Mouse (Mus musculus): Measurements from ENCODE around the gene Olfr1222.
"Not testable (repeated sequence)": the region's sequence is repeated elsewhere in the genome, so short reads cannot be mapped to it uniquely, and the experiment has no call there.

Gene Olfr1222

GRCm38 (mm10) chr2:89132954-89133353 is at the start of gene Olfr1222:
Olfr1222 (minus strand) TSS chr2:89133054.
- no peak for DNase-seq

GRCm38 (mm10) chr2:89174569-89174968 is 41.7 kb upstream of the Olfr1222 start, which contains the start of gene Olfr1225:
Olfr1225 (minus strand) TSS chr2:89174669.
- no peak for DNase-seq

DNA sequence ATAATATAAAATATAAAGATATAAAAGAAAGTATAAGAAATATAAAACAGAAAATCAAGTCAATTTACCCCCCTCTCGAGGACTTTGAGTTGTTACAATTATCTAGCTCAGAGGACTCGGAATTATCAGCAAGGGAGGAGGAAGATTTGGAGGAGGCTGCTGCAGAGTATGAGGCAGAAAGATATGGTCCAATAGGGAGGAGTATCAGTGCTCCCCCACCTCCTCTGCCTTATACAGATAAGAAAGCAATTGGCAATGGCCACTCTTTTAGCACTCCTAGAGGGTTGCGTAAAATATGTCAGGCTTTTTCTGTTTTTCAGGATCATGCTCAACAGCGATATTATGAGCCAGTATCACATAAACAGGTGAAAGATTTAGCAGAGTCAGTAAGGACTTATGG is 31.9 kb upstream of the Olfr1222 start:
- DNase-seq, result not testable (repeated sequence)

GRCm38 (mm10) chr2:89163991-89164390 is 31.1 kb upstream of the Olfr1222 start, which contains the start of gene Olfr1224-ps1:
Olfr1224-ps1 (minus strand) TSS chr2:89164091.
- not testable (repeated sequence) for DNase-seq

- DNase-seq, result no peak
Observed at GRCm38 (mm10) chr2:89151460-89151859, 18.6 kb upstream of the Olfr1222 start, which contains the start of gene Olfr1223. Olfr1223 (minus strand) TSS chr2:89151560.

GRCm38 (mm10) chr2:89117183-89117582 is 15.7 kb downstream of the Olfr1222 start, which contains the start of gene Olfr1221:
Olfr1221 (minus strand) TSS chr2:89117283.
- no peak for DNase-seq

- DNase-seq, result no peak
Observed at GRCm38 (mm10) chr2:89106735-89107134, 26.1 kb downstream of the Olfr1222 start, which contains the start of gene Olfr1220. Olfr1220 (minus strand) TSS chr2:89106835.

GRCm38 (mm10) chr2:89105651-89106050 is 27.2 kb downstream of the Olfr1222 start:
- DNase-seq, result no peak

- DNase-seq, result no peak
Observed at GRCm38 (mm10) chr2:89093848-89094247, 39.0 kb downstream of the Olfr1222 start.

GRCm38 (mm10) chr2:89083413-89083812 is 49.4 kb downstream of the Olfr1222 start, which contains the start of gene Olfr1219:
Olfr1219 (minus strand) TSS chr2:89083513.
- DNase-seq, result no peak

DNA sequence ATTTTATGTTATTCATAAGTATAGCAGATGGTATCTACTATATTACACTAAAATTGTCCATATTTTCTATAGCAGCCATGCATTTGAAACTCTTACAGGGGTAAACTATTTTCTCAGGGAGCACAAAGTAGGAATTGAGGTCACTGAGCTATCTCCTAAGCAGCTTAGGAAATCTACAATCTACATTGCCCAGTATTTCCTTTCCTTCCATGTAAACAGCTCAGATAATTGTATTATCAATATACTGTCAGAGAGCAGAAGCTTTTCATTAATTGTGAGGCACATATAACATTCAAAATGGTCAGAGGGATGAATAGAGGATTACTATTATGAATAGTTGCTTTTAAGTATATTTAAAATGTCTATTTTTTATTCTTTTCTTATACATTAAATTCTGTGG is 51.4 kb downstream of the Olfr1222 start:
- DNase-seq, result no peak
